Mouse (Mus musculus) kidney, adult 2 months (tissue): ENCODE data around the gene Hmgb4.

Source experiments
- CTCF ChIP-seq: fragments of 200-500 bp; conservative IDR thresholded peaks from 2 replicates; pipeline ENCODE4 v1.5.1; 2011; ENCODE audit warnings: low read depth, mild to moderate bottlenecking, control low read depth, low read length, moderate library complexity, mixed read lengths; ENCODE audit not compliant: insufficient read depth, insufficient read length
- POLR2A ChIP-seq: fragments of 200-500 bp; IDR thresholded peaks from one replicate; pipeline ENCODE4 v1.6.1; 2011; ENCODE audit warnings: low read depth, low read length, control low read depth

GRCm38 (mm10) chr4:128306011-128306410, 45.3 kb upstream of the Hmgb4 start:
- no peak for TF ChIP-seq POLR2A
- TF ChIP-seq CTCF: no peak
